Mouse (Mus musculus): ENCODE measurements around the gene Tyro3. TPM values are rescaled to one million over a fixed set of nuclear protein-coding genes. Genes with fewer than 3 reads are reported as not detected.

Tyro3 gene
- polyA plus RNA-seq, 1 experiment: 19.9 TPM

DNA sequence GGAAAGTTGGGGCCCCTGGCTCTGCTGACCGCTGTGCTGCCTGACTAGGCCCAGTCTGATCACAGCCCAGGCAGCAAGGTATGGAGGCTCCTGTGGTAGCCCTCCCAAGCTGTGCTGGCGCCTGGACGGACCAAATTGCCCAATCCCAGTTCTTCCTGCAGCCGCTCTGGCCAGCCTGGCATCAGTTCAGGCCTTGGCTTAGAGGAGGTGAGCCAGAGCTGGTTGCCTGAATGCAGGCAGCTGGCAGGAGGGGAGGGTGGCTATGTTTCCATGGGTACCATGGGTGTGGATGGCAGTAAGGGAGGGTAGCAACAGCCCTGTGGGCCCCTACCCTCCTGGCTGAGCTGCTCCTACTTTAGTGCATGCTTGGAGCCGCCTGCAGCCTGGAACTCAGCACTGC is 19.5 kb downstream of the Tyro3 start:
- no peak overlapping the region for H3K4me3 ChIP-seq (ENCODE audit: insufficient read depth, low read length)
- no peaks in the 10 kb centered on the region for H3K4me1 ChIP-seq (ENCODE audit: control insufficient read depth, insufficient read depth, low read length)
- TF ChIP-seq CTCF (IDR thresholded peaks at IDR 0.05; ENCODE audit: borderline replicate concordance, insufficient read depth, low read length): no peak
- TF ChIP-seq POLR2A (IDR thresholded peaks at IDR 0.05; ENCODE audit: low read depth, low read length): no peak
- no peak overlapping the region for H3K27ac ChIP-seq (ENCODE audit: insufficient read depth, low read length)

GRCm38 (mm10) chr2:119818668-119819272 is 21.2 kb downstream of the Tyro3 start:
- Histone ChIP-seq H3K27ac (ENCODE audit: insufficient read depth, low read length) (no peak overlapping the region), H3K4me1 (ENCODE audit: control insufficient read depth, insufficient read depth, low read length) (no peaks in the 10 kb centered on the region), H3K4me3 (ENCODE audit: insufficient read depth, low read length) (no peak overlapping the region)
- TF ChIP-seq CTCF (IDR thresholded peaks at IDR 0.05; ENCODE audit: borderline replicate concordance, insufficient read depth, low read length): no peak

- Histone ChIP-seq H3K4me1 (ENCODE audit: control insufficient read depth, insufficient read depth, low read length) (no peaks in the 10 kb centered on the region), H3K4me3 (ENCODE audit: insufficient read depth, low read length) (no peak overlapping the region), H3K27ac (ENCODE audit: insufficient read depth, low read length) (no peak overlapping the region)
- TF ChIP-seq CTCF (IDR thresholded peaks at IDR 0.05; ENCODE audit: borderline replicate concordance, insufficient read depth, low read length) (no peak), POLR2A (IDR thresholded peaks at IDR 0.05; ENCODE audit: low read depth, low read length) (no peak)
These were observed 23.6 kb downstream of the Tyro3 start for GRCm38 (mm10) chr2:119821136-119821535.

GRCm38 (mm10) chr2:119830579-119830978 is 33.0 kb downstream of the Tyro3 start:
- H3K4me3 ChIP-seq (ENCODE audit: insufficient read depth, low read length): no peak overlapping the region
- no peaks in the 10 kb centered on the region for H3K4me1 ChIP-seq (ENCODE audit: control insufficient read depth, insufficient read depth, low read length)
- TF ChIP-seq CTCF (IDR thresholded peaks at IDR 0.05; ENCODE audit: borderline replicate concordance, insufficient read depth, low read length): no peak
- no peak for TF ChIP-seq POLR2A (IDR thresholded peaks at IDR 0.05; ENCODE audit: low read depth, low read length)
- no peak overlapping the region for H3K27ac ChIP-seq (ENCODE audit: insufficient read depth, low read length)

GRCm38 (mm10) chr2:119834231-119834630 is 36.7 kb downstream of the Tyro3 start:
- TF ChIP-seq CTCF (IDR thresholded peaks at IDR 0.05; ENCODE audit: borderline replicate concordance, insufficient read depth, low read length) (no peak), POLR2A (IDR thresholded peaks at IDR 0.05; ENCODE audit: low read depth, low read length) (no peak)
- H3K4me1 ChIP-seq (ENCODE audit: control insufficient read depth, insufficient read depth, low read length): no peaks in the 10 kb centered on the region

DNA sequence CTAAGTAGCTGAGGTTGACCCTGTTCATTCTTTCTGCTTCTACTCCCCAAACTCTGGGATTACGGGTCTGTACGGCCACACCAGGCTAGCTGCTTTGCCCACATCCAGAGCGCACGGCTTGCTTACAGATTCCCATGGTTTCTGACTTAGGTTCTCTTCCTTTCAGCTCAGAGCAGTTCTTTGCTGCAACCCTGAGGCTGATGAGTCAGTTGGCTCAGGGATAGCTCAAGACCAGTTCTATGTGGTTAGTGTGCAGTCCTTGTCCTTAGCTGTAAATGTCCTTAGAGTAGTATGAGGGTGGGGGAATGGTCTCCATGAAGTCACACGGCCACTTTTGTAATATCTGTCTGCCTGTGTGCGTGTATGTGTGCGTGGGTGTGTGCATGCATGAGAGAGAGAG is 40.1 kb downstream of the Tyro3 start:
- Histone ChIP-seq H3K4me1 (ENCODE audit: control insufficient read depth, insufficient read depth, low read length) (no peaks in the 10 kb centered on the region), H3K4me3 (ENCODE audit: insufficient read depth, low read length) (no peak overlapping the region), H3K27ac (ENCODE audit: insufficient read depth, low read length) (no peak overlapping the region)
- TF ChIP-seq CTCF (IDR thresholded peaks at IDR 0.05; ENCODE audit: borderline replicate concordance, insufficient read depth, low read length) (no peak), POLR2A (IDR thresholded peaks at IDR 0.05; ENCODE audit: low read depth, low read length) (no peak)

More at GRCm38 (mm10) chr2:119834231-119834630, 36.7 kb downstream of the Tyro3 start:
- no peak overlapping the region for H3K4me3 ChIP-seq (ENCODE audit: insufficient read depth, low read length)
- H3K27ac ChIP-seq (ENCODE audit: insufficient read depth, low read length): no peak overlapping the region

DNA sequence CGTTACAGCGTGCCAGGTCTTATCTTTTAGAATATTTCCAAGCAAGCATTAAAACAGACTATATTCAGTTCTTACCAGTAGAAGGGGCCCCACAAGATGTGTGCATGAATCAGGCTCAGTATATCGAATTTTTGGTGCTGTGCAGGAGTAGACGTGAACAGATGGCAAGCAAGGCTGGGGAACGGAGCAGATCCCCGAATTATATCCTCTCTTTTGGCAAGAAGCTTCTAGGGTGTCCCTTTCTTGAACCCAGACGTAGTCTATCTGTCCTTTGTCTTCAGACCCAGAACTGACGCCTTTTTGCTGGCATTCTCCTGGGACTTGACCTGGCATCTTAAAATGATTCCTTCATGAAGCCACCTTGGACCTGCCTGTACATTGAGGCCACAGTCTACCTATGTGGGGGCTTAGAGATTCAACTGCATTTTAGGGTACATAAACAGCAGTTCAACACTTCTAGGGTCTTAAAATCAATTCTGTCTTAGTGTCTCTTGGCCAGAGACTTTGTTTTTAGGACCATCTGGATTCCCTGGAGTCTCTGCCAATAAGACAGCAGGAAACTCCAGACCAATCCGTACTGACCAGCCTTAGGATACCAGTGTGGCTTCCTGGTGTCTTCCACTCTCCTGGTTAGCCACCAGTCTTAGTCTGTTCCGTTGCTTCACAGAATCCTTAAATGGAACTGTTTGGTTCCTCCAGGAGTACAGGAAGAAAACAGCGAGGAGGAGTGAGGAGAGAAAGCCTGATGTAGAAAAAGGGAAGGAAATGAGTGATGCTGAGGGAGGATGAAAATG is 41.0 kb downstream of the Tyro3 start:
- TF ChIP-seq CTCF (IDR thresholded peaks at IDR 0.05; ENCODE audit: borderline replicate concordance, insufficient read depth, low read length) (no peak), POLR2A (IDR thresholded peaks at IDR 0.05; ENCODE audit: low read depth, low read length) (no peak)
- no peak overlapping the region for H3K4me3 ChIP-seq (ENCODE audit: insufficient read depth, low read length)

GRCm38 (mm10) chr2:119840008-119840407 is 42.5 kb downstream of the Tyro3 start:
- TF ChIP-seq CTCF (IDR thresholded peaks at IDR 0.05; ENCODE audit: borderline replicate concordance, insufficient read depth, low read length): no peak
- TF ChIP-seq POLR2A (IDR thresholded peaks at IDR 0.05; ENCODE audit: low read depth, low read length): no peak
- Histone ChIP-seq H3K4me1 (ENCODE audit: control insufficient read depth, insufficient read depth, low read length) (no peaks in the 10 kb centered on the region), H3K27ac (ENCODE audit: insufficient read depth, low read length) (no peak overlapping the region), H3K4me3 (ENCODE audit: insufficient read depth, low read length) (no peak overlapping the region)

More for the DNA sequence above, 41.0 kb downstream of the Tyro3 start:
- Histone ChIP-seq H3K27ac (ENCODE audit: insufficient read depth, low read length) (no peak overlapping the region), H3K4me1 (ENCODE audit: control insufficient read depth, insufficient read depth, low read length) (no peaks in the 10 kb centered on the region)

DNA sequence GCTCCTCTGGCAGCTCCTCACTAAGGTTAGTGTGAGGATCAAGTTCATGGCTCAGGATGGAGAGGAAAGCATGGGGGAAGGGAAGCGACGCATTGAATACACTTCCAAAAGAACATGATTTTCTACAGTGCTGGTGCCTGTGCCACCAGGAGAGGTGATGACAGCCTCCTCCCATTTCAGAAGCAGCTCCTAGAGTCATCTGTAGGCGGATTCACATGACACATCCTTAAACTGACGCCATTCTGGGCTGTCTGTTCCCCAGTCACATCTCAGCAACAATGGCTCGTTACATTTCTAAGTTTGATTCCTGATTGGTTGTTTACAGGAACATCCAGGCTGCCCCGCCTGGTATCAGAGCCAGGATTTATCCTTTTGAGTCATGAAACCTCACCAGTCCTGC is 44.5 kb downstream of the Tyro3 start:
- no peak for TF ChIP-seq CTCF (IDR thresholded peaks at IDR 0.05; ENCODE audit: borderline replicate concordance, insufficient read depth, low read length)
- no peak for TF ChIP-seq POLR2A (IDR thresholded peaks at IDR 0.05; ENCODE audit: low read depth, low read length)
- H3K4me3 ChIP-seq (ENCODE audit: insufficient read depth, low read length): no peak overlapping the region
- no peak overlapping the region for H3K27ac ChIP-seq (ENCODE audit: insufficient read depth, low read length)
- no peaks in the 10 kb centered on the region for H3K4me1 ChIP-seq (ENCODE audit: control insufficient read depth, insufficient read depth, low read length)

- Histone ChIP-seq H3K27ac (ENCODE audit: insufficient read depth, low read length) (no peak overlapping the region), H3K4me3 (ENCODE audit: insufficient read depth, low read length) (no peak overlapping the region), H3K4me1 (ENCODE audit: control insufficient read depth, insufficient read depth, low read length) (no peaks in the 10 kb centered on the region)
- TF ChIP-seq POLR2A (IDR thresholded peaks at IDR 0.05; ENCODE audit: low read depth, low read length): no peak
- no peak for TF ChIP-seq CTCF (IDR thresholded peaks at IDR 0.05; ENCODE audit: borderline replicate concordance, insufficient read depth, low read length)
These were observed 46.0 kb downstream of the Tyro3 start for GRCm38 (mm10) chr2:119843526-119843925.

All from embryonic fibroblast, embryonic 13.5 days (primary cell).